Mouse (Mus musculus) hindlimb bud, embryonic 11.5 days (tissue): Measurements from ENCODE around the gene Astn2.
A peak's percentile ranks its signal among the peaks of the same experiment; 100 is the strongest.

Experiments used
- DNase-seq: peaks from one replicate; pipeline ENCODE4 v3.0.0-alpha.2; 2012; ENCODE audit warnings: low read depth, low spot score; ENCODE audit errors: extremely low spot score

Gene Astn2

DNA sequence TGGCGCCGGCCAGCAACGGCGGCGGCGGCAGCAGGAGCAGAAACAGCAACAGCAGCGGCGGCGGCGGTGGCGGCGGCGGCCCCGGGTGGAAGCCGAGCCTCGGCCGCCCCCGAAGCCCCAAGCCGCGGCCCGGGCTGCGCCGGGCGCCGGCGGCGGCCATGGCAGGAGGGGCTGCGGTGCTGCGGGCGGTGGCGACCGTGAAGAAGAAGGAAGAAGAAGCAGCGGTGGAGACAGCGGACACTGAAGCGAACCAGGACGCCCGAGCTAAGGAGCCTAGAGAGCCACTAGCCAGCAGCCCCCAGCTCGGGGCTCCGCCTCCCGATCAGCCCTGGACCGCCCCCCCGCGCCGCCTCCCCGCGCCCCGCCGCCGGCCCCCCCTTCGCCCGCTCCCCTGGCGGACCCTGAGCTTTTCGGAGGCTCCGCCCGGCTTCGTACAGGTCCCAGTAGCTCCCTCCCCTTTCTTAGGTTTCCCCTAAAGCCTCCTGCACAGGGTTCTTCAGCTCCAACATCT lies at the start of gene Astn2:
Gene Astn2 (minus strand): TSS at position 411 of the 511 bp plus-strand sequence.
- no peak for DNase-seq

DNA sequence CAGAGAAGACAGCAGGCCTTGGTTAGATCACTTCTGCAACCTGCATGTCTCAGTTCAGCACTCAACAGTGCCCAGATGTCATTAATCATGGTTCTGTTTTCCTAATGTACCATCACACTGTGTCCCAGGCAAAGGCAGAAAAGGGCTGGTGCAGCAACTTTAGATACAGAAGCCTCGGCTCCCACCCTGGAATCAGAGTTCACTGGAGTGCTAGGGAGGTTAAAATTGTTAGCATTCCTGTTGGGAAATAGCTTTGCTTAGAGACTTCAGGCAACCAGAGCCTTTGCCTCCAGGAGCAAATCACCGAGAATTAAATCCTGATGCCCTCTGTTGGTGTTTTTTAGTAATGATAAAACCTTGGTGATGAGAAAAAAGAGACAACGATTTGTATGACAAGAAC lies 45.7 kb upstream of the Astn2 start:
- DNase-seq: no peak

DNA sequence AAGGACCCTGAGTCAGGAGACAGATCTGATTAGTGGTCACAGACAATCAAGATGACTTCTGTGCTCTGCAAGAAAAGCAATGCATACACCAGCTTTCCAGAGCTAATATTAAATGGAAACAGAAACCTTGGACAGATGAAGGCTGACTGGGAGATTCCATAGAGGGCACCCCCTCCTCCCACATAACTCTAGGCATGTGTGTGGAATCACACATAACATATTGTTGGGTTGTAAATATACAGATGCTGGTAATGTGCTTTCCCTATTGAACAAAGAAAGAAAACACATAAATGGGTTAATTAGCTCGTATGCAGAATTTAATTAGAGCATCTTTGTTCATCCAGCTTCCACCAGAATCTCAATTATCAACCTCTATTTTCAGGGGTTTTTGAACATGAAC lies 26.8 kb upstream of the Astn2 start:
- no peak for DNase-seq

DNA sequence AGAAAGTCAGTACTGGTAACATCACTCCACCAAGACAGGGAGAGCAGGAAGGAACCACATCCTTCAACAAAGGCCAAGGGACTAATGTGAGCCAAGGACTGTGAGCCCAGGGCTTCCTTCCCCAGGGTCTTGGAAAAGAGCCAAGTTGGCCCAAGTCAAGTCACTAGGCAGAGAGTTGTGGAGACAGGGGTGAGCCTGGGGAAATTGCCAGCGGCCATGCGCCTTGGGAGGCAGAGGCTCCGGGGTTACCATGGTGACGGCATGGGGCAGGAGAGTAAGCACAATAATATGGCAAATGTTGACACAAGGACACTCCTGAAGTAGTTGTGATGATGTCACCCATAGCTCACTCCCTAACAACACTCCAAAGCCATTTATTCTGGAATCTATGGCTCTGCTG lies 21.4 kb upstream of the Astn2 start:
- no peak for DNase-seq

- DNase-seq: no peak
These were observed 10.4 kb upstream of the Astn2 start for GRCm38 (mm10) chr4:66414778-66415177.

GRCm38 (mm10) chr4:66405086-66405485 lies 675 bp upstream of the Astn2 start:
- no peak for DNase-seq

DNA sequence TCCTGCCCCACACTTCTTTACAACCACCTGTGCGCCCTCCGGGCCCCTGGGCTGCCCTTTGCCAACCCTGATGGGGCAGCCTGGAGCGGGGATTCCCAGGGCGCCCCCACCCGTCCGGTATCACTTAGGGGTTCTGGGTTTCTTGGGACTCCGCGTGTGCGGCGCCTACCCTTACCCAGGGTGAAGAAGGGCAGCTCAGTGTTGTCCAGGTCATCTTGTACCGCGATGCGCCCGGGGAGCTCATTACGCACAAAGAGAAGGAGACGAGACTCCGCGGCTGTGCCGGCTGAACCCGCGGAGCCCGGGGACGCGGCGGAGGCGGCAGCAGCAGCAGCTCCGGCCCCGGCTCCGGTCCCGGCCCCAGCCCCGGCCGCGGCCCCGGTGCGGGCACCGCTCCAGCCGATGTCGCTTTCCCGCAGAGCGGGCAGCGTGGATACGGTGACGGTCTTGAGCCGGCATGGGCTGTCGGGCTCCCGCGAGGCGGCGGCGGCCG lies 657 bp downstream of the Astn2 start:
- no peak for DNase-seq

DNA sequence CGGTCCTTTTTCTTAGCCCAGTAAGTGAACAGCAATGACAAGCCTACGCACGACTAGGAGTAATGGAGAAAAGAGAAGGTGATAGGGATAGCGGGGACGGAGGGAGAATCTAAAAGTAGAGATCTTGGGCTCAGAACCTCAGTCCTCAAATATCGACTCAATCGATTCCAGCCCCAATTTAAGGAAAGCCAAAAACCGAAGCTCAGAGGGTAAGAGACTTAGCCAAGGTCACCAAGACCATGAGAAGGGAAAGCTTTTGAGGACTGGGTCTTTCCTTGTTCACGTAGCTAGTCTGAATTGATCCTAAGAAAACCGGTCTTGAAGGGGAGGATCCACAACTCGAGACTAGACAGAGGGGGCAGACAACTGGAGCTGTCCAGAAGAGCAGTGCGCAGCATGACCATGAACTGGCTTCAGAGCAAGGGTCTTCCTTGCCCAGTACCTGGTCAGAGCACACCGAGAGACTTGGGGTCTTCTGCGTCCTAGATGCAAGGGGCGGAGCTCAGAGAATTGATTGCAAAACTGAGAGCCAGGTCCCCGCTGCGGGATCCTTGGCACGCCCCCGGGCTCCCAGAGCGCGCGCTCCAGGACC lies 1.2 kb downstream of the Astn2 start:
- no peak for DNase-seq

- DNase-seq: no peak
These were observed 1.8 kb downstream of the Astn2 start for GRCm38 (mm10) chr4:66402611-66403010.

DNA sequence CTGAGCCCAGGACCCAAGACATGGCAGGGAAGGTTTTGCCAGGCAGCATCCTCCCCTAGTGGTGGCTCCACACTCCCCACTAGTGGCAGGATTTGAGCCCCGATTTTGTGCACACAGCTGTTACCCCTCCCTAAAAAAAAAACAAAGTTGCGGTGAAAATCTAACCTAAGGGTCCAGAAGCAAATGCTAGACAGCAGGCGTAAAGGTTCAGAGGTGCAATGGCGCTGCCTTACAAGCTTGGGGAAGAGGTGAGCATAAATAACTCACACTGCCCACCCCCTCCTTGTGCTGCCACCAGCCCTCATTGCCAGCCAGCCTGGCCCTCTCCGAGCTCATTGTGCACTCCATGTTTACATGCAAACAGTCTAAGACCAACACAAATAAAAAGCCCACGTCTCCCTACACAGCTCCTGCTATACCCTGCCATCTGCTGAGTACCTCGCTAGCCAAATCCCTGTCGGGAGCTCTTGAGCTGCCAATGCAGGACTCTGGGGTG lies 3.2 kb downstream of the Astn2 start:
- no peak for DNase-seq

DNA sequence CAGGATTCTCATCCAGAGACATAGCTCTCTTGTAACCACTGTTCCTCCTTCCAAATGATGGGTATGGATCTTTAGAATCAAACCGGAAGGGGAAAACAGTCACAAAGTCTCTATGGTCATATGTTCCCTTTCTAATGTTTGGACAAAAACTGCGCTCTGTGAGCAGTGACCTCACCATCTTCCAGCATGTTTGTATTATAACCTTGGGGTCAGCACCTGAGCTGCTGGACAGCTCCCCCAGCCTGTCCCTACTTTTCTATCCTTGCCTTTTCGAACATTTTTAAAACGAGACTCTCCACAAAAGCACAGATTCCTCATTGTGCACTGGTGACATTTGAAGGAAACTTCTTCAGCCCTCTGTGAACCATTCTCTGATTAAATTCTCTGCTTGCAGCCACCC lies 5.3 kb downstream of the Astn2 start:
- DNase-seq: no peak

GRCm38 (mm10) chr4:66397216-66397615 lies 7.2 kb downstream of the Astn2 start:
- DNase-seq: no peak

DNA sequence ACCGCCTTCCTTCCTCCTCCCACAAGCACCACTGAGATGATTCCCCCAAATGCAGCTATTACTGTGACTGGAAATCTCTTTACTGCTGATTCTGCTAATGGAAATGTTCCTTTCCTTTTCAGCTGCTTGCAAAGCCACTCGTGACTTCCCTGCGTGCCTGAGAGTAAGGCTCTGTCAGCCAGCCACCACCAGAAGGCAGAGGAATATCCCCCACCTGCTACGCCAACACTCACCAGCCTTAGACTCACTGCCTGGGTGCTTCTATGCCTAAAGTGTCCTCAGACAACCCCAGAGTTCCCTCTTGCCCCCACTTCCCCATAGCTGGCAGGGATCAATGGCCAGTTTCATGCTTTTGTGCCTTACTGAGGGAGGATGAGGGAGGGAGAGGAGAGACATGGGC lies 11.1 kb downstream of the Astn2 start:
- DNase-seq: no peak

DNA sequence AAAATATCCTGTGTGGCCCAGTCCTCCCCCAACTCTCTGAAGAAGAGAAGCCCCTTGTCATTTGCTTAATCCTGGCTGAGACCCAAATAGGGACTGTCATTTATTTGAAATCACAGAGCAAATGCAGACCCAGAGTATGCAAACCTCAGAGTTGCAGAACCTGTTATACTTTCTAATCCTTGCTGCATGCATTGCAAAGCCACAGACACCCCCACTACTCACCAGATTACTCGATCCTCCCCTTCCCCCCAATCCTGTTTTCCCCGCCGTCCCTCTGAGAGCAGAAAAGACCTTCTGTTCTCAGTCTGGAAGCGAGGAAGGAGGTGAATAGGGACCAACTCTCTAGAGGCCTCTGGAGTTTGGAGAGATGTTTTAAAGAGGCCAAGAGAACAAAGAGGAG lies 13.9 kb downstream of the Astn2 start:
- no peak for DNase-seq

DNA sequence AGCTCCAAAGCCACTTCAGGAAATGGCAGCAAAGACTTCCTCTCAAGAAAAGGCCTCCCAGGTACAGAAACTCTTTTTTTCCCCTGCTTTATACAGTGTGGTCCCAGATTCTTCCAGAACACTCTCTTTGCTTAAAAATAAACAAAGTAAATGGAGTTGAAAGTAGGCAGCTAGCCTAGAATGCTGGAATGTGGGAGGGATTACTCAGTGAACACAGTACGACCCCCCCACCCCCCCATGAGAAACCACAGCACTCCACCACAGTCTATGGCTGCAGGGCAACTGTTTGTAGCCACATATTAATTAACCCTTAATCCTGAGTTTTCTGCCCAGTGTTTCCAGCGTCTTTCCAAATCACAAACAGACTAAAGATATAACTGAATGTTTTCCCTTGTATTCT lies 25.8 kb downstream of the Astn2 start:
- no peak for DNase-seq

GRCm38 (mm10) chr4:66370557-66371071 lies 33.8 kb downstream of the Astn2 start:
- no peak for DNase-seq

- peak; percentile 41 for DNase-seq
These were observed 38.9 kb downstream of the Astn2 start for GRCm38 (mm10) chr4:66365500-66365899.

DNA sequence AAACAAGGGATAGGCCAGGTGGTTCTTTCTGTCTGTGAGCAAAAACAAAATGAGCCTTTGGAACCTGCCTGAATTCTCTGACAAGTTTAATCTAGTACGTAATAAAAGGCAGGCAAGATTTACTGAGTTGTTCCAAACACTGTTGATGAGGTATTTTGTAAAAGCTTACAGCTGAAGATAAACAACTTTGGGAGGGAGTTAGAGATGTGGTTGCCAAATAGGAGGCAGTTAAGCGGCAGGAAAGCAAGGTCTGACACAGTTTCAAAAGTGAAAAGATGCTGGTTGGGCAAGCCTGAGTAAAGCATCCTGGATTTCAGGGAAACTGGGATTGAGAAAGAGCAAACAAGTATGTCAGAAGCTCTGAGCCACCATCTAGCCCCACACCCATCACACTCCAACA lies 59.8 kb downstream of the Astn2 start:
- no peak for DNase-seq

DNA sequence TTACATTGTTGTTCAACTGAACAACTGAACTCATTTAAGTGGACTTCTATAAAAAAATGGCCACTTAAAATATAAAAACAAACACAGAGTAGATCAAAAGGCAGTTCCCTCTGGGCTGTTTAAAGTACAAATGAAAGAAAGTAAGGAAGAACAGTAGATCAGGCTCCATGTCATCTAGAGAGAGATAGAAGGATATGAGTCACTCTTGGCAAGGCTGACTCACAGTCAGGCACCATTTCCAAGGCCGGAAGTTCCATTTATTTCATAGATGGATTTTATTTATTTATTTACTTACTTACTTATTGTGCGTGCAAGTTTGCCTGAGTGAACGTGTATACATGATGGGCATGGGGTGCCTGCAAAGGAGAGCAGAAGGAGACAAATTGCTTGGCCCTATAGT lies 67.0 kb downstream of the Astn2 start:
- no peak for DNase-seq

- DNase-seq: no peak
These were observed 73.7 kb downstream of the Astn2 start for GRCm38 (mm10) chr4:66330600-66331285.

DNA sequence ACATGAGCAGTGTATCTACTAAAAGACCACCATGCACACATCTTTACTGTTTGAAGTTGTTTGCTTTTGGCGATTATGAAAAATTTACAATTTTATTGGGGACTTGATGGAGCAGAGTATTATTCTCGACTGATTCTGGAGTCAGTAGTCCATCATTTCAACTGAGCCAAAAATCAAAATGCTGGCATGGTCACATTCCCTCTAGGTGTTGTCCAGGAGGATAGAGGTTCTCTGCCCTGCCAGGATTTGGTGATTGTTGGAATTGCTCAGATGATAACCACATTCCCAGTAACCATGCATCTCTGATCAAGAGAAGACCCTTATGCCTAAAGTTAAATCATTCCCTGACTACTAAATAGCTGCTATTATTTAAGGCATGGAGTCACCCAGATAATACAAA lies 83.4 kb downstream of the Astn2 start:
- DNase-seq: no peak

- peak; percentile 10 for DNase-seq
These were observed 89.5 kb downstream of the Astn2 start for GRCm38 (mm10) chr4:66314806-66315484.
